ENCODE assay signal across 27 mouse cellular contexts in the genomic region with DNA sequence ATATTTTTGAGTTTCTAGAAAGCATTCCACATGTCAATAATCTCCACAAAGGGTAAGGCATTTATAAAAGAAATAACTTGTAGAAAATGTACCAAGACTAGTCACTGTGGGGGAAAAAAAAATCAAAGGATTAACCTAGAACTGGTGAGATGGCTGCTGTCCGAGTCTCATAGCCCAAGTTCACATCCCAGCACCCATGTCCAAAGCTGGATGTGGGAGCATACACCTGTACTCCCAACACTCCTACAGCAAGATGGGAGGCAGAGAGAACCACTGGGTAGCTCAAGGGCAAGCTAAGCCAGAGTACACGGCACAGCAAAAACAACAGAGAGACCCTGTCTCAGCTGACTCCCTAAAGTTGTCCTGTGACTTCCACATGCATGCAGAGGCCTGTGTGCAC. TPM values are rescaled to one million over a fixed set of nuclear protein-coding genes. Genes with fewer than 3 reads are reported as not detected.
A peak's percentile ranks its signal among the peaks of the same experiment; 100 is the strongest.
DNase-seq lines count a peak whose midpoint lies in the region; ATAC-seq and TF ChIP-seq lines count a peak whose summit lies in the region.
"Had no signal": no experiment of that assay in that cellular context is flagged by ENCODE, and none has a peak within 500 bp of the region (broad histone marks: within the 10 kb centered on the region; RNA-seq: fewer than 3 reads in every experiment).

No protein-coding gene starts in this region.

- no peaks in the 10 kb centered on the region for H3K79me2 ChIP-seq in CH12.LX (replicated peaks; ENCODE audit: control insufficient read depth, extremely low read depth, insufficient read depth, poor library complexity, severe bottlenecking)

- intact Hi-C loops in heart, postnatal 25 days (cut with DNase I): no loop called here

- no peaks in the 10 kb centered on the region for H3K9me3 ChIP-seq in limb, embryonic 13.5 days
- no peaks in the 10 kb centered on the region for H3K9me3 ChIP-seq in limb, embryonic 10.5 days (replicated peaks)
- no peaks in the 10 kb centered on the region for H3K9me3 ChIP-seq in midbrain, embryonic 11.5 days (ENCODE audit: control insufficient read depth, low read length)
- H3K9me3 ChIP-seq in midbrain, embryonic 13.5 days: no peaks in the 10 kb centered on the region
- H3K9me3 ChIP-seq in CH12.LX (replicated peaks; ENCODE audit: low read length): no peaks in the 10 kb centered on the region
- H3K9me3 ChIP-seq: embryonic facial prominence, embryonic 13.5 days; embryonic facial prominence, embryonic 15.5 days; forebrain, embryonic 10.5 days; forebrain, embryonic 12.5 days had no signal

- H3K27me3 ChIP-seq in limb, embryonic 13.5 days: no peaks in the 10 kb centered on the region
- no peaks in the 10 kb centered on the region for H3K27me3 ChIP-seq in limb, embryonic 10.5 days (ENCODE audit: low read depth, poor library complexity, severe bottlenecking)
- H3K27me3 ChIP-seq in midbrain, embryonic 11.5 days (ENCODE audit: control insufficient read depth, insufficient read depth, low read length): no peaks in the 10 kb centered on the region
- no peaks in the 10 kb centered on the region for H3K27me3 ChIP-seq in midbrain, embryonic 13.5 days
- H3K27me3 ChIP-seq in CH12.LX (replicated peaks): no peaks in the 10 kb centered on the region
- H3K27me3 ChIP-seq: embryonic facial prominence, embryonic 13.5 days; embryonic facial prominence, embryonic 15.5 days; forebrain, embryonic 12.5 days had no signal

- in situ Hi-C loops in CH12.LX (cut with MboI; ENCODE audit: low pct_ligation_motif_present, low pct_unique_long_range_greater_than_20kb, low sequenced_read_pairs): no loop called here

- peak; percentile 80 for DNase-seq in heart, adult 11 months
- DNase-seq in heart, postnatal 25 days (ENCODE audit: low spot score): no peak
- no peak for DNase-seq in limb, embryonic 10.5 days (ENCODE audit: low spot score)
- peak; percentile 80 for DNase-seq in midbrain, embryonic 11.5 days (ENCODE audit: low spot score, missing footprints)
- no peak for DNase-seq in CH12.LX (ENCODE audit: extremely low read depth)
- no peak for DNase-seq in urinary bladder, postnatal 14 days (ENCODE audit: low spot score)
- DNase-seq: adrenal gland, adult 2 months; adrenal gland, postnatal 10 days; adrenal gland, postnatal 25 days; cerebellum, adult 11 months; cerebellum, adult 18-20 months; cerebellum, adult 8-10 months; cerebellum, adult 9-11 months; cerebellum, postnatal 14 days; cerebellum, postnatal 36 days had no signal

- no peak for TF ChIP-seq CTCF in CH12.LX (conservative IDR thresholded peaks at IDR 0.05 in 1 of 2, IDR thresholded peaks at IDR 0.05 in 1 of 2; ENCODE audit: low read depth in 2 of 2, low read length in 2 of 2)

- peaks cover 26% of the 10 kb centered on the region for H3K36me3 ChIP-seq in limb, embryonic 13.5 days
- peaks cover 65% of the 10 kb centered on the region for H3K36me3 ChIP-seq in limb, embryonic 10.5 days
- no peaks in the 10 kb centered on the region for H3K36me3 ChIP-seq in midbrain, embryonic 11.5 days (ENCODE audit: control insufficient read depth, insufficient read depth, low read length)
- H3K36me3 ChIP-seq in midbrain, embryonic 13.5 days: no peaks in the 10 kb centered on the region
- no peaks in the 10 kb centered on the region for H3K36me3 ChIP-seq in CH12.LX (replicated peaks in 1 of 2; ENCODE audit: control insufficient read depth in 1 of 2, insufficient read depth in 1 of 2, low read length in 1 of 2)
- H3K36me3 ChIP-seq: forebrain, embryonic 10.5 days; forebrain, embryonic 12.5 days had no signal

- ATAC-seq in limb, embryonic 13.5 days (ENCODE audit: low FRiP score, low read depth): 0 out of 2 replicates have a peak, but pooled peaks have one; percentile 7
- ATAC-seq in midbrain, embryonic 11.5 days (ENCODE audit: low FRiP score): no peak
- ATAC-seq in midbrain, embryonic 13.5 days: no peak
- ATAC-seq: CD4-positive, CD25-positive, alpha-beta regulatory T cell, adult 4 months; forebrain, embryonic 14.5 days; forebrain, embryonic 16.5 days had no signal

- no peak for TF ChIP-seq POLR2A in CH12.LX (IDR thresholded peaks at IDR 0.05; ENCODE audit: low read depth, low read length)

- no peak for TF ChIP-seq EP300 in CH12.LX (IDR thresholded peaks at IDR 0.05; ENCODE audit: low read length)

- no peak overlapping the region for H3K4me3 ChIP-seq in limb, embryonic 13.5 days
- H3K4me3 ChIP-seq in limb, embryonic 10.5 days: no peak overlapping the region
- no peak overlapping the region for H3K4me3 ChIP-seq in midbrain, embryonic 11.5 days (ENCODE audit: low read depth, low read length)
- no peak overlapping the region for H3K4me3 ChIP-seq in midbrain, embryonic 13.5 days (replicated peaks)
- peak overlapping the region in 1 of 3 experiments; percentile 40 for H3K4me3 ChIP-seq in CH12.LX (replicated peaks in 1 of 3; ENCODE audit: low read depth in 2 of 3, low read length in 2 of 3, poor library complexity in 1 of 3)
- H3K4me3 ChIP-seq: embryonic facial prominence, embryonic 13.5 days; embryonic facial prominence, embryonic 15.5 days; erythroblast, embryonic 14.5 days; forebrain, embryonic 10.5 days; forebrain, embryonic 12.5 days had no signal

- H3K9ac ChIP-seq in limb, embryonic 13.5 days: no peak overlapping the region
- no peak overlapping the region for H3K9ac ChIP-seq in midbrain, embryonic 11.5 days (ENCODE audit: low read length)
- no peak overlapping the region for H3K9ac ChIP-seq in midbrain, embryonic 13.5 days (replicated peaks)
- no peak overlapping the region for H3K9ac ChIP-seq in CH12.LX (ENCODE audit: insufficient read depth, low read depth)
- H3K9ac ChIP-seq: embryonic facial prominence, embryonic 13.5 days; embryonic facial prominence, embryonic 15.5 days; forebrain, embryonic 12.5 days had no signal

- peaks cover 8% of the 10 kb centered on the region for H3K4me1 ChIP-seq in limb, embryonic 13.5 days
- peaks cover 2% of the 10 kb centered on the region; the same call in 1 of the 2 replicates for H3K4me1 ChIP-seq in limb, embryonic 10.5 days
- H3K4me1 ChIP-seq in midbrain, embryonic 11.5 days (ENCODE audit: control insufficient read depth, insufficient read depth, low read length): peaks cover 9% of the 10 kb centered on the region
- peaks cover 7% of the 10 kb centered on the region for H3K4me1 ChIP-seq in midbrain, embryonic 13.5 days (replicated peaks)
- H3K4me1 ChIP-seq in CH12.LX (ENCODE audit: control insufficient read depth in 1 of 2, insufficient read depth in 2 of 2): peaks cover 29 to 63% of the 10 kb centered on the region in 2 experiments

- H3K4me2 ChIP-seq in limb, embryonic 13.5 days (replicated peaks): no peak overlapping the region
- H3K4me2 ChIP-seq in midbrain, embryonic 11.5 days: no peak overlapping the region
- H3K4me2 ChIP-seq in midbrain, embryonic 13.5 days (replicated peaks): no peak overlapping the region
- no peak overlapping the region for H3K4me2 ChIP-seq in CH12.LX (ENCODE audit: insufficient read depth, low read depth, poor library complexity, severe bottlenecking)
- H3K4me2 ChIP-seq: embryonic facial prominence, embryonic 13.5 days; embryonic facial prominence, embryonic 15.5 days; forebrain, embryonic 12.5 days had no signal

- no peak overlapping the region for H3K27ac ChIP-seq in limb, embryonic 13.5 days
- H3K27ac ChIP-seq in limb, embryonic 10.5 days: no peak overlapping the region
- no peak overlapping the region for H3K27ac ChIP-seq in midbrain, embryonic 11.5 days (ENCODE audit: low read depth, low read length)
- no peak overlapping the region for H3K27ac ChIP-seq in midbrain, embryonic 13.5 days
- H3K27ac ChIP-seq in CH12.LX (ENCODE audit: insufficient read depth, low read depth): peak overlapping the region; percentile 37; the same call in 1 of the 2 replicates
- H3K27ac ChIP-seq: embryonic facial prominence, embryonic 13.5 days; embryonic facial prominence, embryonic 15.5 days; forebrain, embryonic 12.5 days had no signal

- dilution Hi-C loops in CH12.LX (cut with MboI; ENCODE audit: extremely low pct_ligation_motif_present, extremely low pct_unique_long_range_greater_than_20kb, low sequenced_read_pairs): no loop called here

- TF ChIP-seq RAD21 in CH12.LX (IDR thresholded peaks at IDR 0.05; ENCODE audit: low read depth, low read length): no peak

- WGBS in limb, embryonic 13.5 days: 81% methylated on average over 2 of the region's 2 CpGs
- WGBS in limb, embryonic 10.5 days: 83% methylated on average over 2 of the region's 2 CpGs
- 76% methylated on average over 2 of the region's 2 CpGs for WGBS in midbrain, embryonic 11.5 days
- whole genome bisulfite sequencing in midbrain, embryonic 13.5 days: 75% methylated on average over 2 of the region's 2 CpGs

TF ChIP-seq in CH12.LX, 34 proteins besides CTCF, POLR2A, EP300 and RAD21:
- TF ChIP-seq TCF12 (IDR thresholded peaks at IDR 0.05; ENCODE audit: low read depth, low read length) (no peak), TBP (conservative IDR thresholded peaks at IDR 0.05; ENCODE audit: low read depth, low read length) (no peak), PAX5 (IDR thresholded peaks at IDR 0.05; ENCODE audit: low read length) (no peak), USF1 (IDR thresholded peaks at IDR 0.05; ENCODE audit: low read depth, low read length) (no peak), ETS1 (conservative IDR thresholded peaks at IDR 0.05; ENCODE audit: low read depth, low read length) (no peak)
TF ChIP-seq in CH12.LX: peak in this region for 0.

RNA-seq across cellular contexts. Expression of a gene that starts 47.5 kb away (rescaled TPM):
- 100 to 1,000 TPM in 1 of 2 experiments, 10 to 100 TPM in 1; 98.8 to 118 TPM for total RNA-seq in heart, postnatal 25 days (2021)
- 52.5 and 63.2 TPM in 2 replicates for polyA plus RNA-seq in limb, embryonic 13.5 days (2015; fragmentation: Nextera tagmentation; extraction: Ambion mirVana)
- polyA plus RNA-seq in limb, embryonic 10.5 days (2016; fragmentation: Nextera tagmentation; extraction: Ambion mirVana): 46.8 and 58.6 TPM in 2 replicates
- polyA plus RNA-seq in midbrain, embryonic 11.5 days (2014; fragmentation: Nextera tagmentation; extraction: Ambion mirVana): 42.7 and 44.2 TPM in 2 replicates
- 27.9 and 29.9 TPM in 2 replicates for polyA plus RNA-seq in midbrain, embryonic 13.5 days (2015; fragmentation: Nextera tagmentation; extraction: Ambion mirVana)
- total RNA-seq in CH12.LX (2012; rRNA removed): 0.25 and 0.38 TPM in 2 replicates
- total RNA-seq in CH12.LX (2014; rRNA removed): 0.30 and 0.31 TPM in 2 replicates
- 0.70 and 0.94 TPM in 2 replicates for polyA plus RNA-seq in CH12.LX (2012; ENCODE audit: insufficient read length, low read depth)
- total RNA-seq: common myeloid progenitor, adult 5-6 weeks; MEL had no signal
- polyA plus RNA-seq: erythroblast, embryonic 14.5 days had no signal

Comparison
In these comparisons a context has a peak if more than half of its experiments do, and no peak if none do; other contexts are left out.
1. DNase-seq: peak in heart, adult 11 months (single experiment) and midbrain, embryonic 11.5 days (single experiment); none in heart, postnatal 25 days (single experiment), limb, embryonic 10.5 days (single experiment), CH12.LX (single experiment) and urinary bladder, postnatal 14 days (single experiment).
2. RNA of a gene that starts 47.5 kb away (polyA plus RNA-seq): 52.5 to 63.2 TPM in limb, embryonic 13.5 days, 46.8 to 58.6 TPM in limb, embryonic 10.5 days, 42.7 to 44.2 TPM in midbrain, embryonic 11.5 days and 27.9 to 29.9 TPM in midbrain, embryonic 13.5 days; 0.70 to 0.94 TPM in CH12.LX; every median in the first group is over 10 times any median in the second.